Mouse (Mus musculus) layer of hippocampus, postnatal 36 days (tissue): ENCODE measurements at regions not wholly inside any gene's neighbourhood (a gene's known extent, or its start where the extent isn't known, plus 50 kb on each side); places are given as distances from the start of the nearest gene placed in this dataset.
"Not testable (repeated sequence)": the region's sequence is repeated elsewhere in the genome, so short reads cannot be mapped to it uniquely, and the experiment has no call there.

ENCODE experiments used
- DNase-seq, 2 experiments: peaks; one replicate each; pipeline ENCODE4 v3.0.0; 2022

- DNase-seq: no peak
Observed at GRCm38 (mm10) chr17:29430401-29430800, 60.2 kb upstream of the Pim1 start.

GRCm38 (mm10) chr17:29430806-29431205 lies 59.7 kb upstream of the Pim1 start:
- no peak for DNase-seq

- no peak for DNase-seq
Observed at GRCm38 (mm10) chr17:29431553-29432297, 58.8 kb upstream of the Pim1 start.

- no peak for DNase-seq
Observed at GRCm38 (mm10) chr17:29432666-29433065, 57.9 kb upstream of the Pim1 start.

- no peak for DNase-seq
Observed at GRCm38 (mm10) chr17:29433370-29433769, 57.2 kb upstream of the Pim1 start.

- DNase-seq: no peak
Observed at GRCm38 (mm10) chr17:29434074-29434944, 56.2 kb upstream of the Pim1 start.

- DNase-seq: no peak
Observed at GRCm38 (mm10) chr17:29435345-29436006, 55.1 kb upstream of the Pim1 start.

- DNase-seq: not testable (repeated sequence)
Observed at GRCm38 (mm10) chr17:29436484-29436870, 54.1 kb upstream of the Pim1 start.

GRCm38 (mm10) chr17:29436871-29437534 lies 53.5 kb upstream of the Pim1 start:
- peak; percentile 75 to 79 for DNase-seq

- no peak for DNase-seq
Observed at GRCm38 (mm10) chr17:29437535-29438324, 52.8 kb upstream of the Pim1 start.

GRCm38 (mm10) chr17:29438347-29439235 lies 52.0 kb upstream of the Pim1 start:
- DNase-seq: no peak

- DNase-seq: no peak
Observed at GRCm38 (mm10) chr17:29439992-29440391, 50.6 kb upstream of the Pim1 start.

- DNase-seq: no peak
Observed at GRCm38 (mm10) chr17:29440490-29440889, 50.1 kb upstream of the Pim1 start.
